Mouse (Mus musculus) limb, embryonic 15.5 days (tissue): ENCODE measurements around the gene Mrc1. TPM values are rescaled to one million over a fixed set of nuclear protein-coding genes. Genes with fewer than 3 reads are reported as not detected.

ENCODE experiments used
- ATAC-seq: fragments of 200-750 bp; cut with Nextera tagmentation; 2 replicates; pipeline ENCODE4 v1.8.0; 2017; ENCODE audit warnings: low read depth, moderate TSS enrichment; ENCODE audit not compliant: insufficient number of reproducible peaks, low FRiP score, low TSS enrichment
- H3K27ac ChIP-seq: fragments of 300-500 bp; sonication (generic); 2 replicates; pipeline ENCODE4 v1.5.1; 2015; ENCODE audit warnings: moderate library complexity, mild to moderate bottlenecking, inconsistent platforms
- H3K27me3 ChIP-seq: fragments of 300-500 bp; sonication (generic); 2 replicates; pipeline ENCODE4 v1.6.1; 2015; ENCODE audit warnings: inconsistent platforms
- H3K36me3 ChIP-seq: fragments of 300-500 bp; sonication (generic); 2 replicates; pipeline ENCODE4 v1.6.1; 2015; ENCODE audit warnings: inconsistent platforms
- H3K4me1 ChIP-seq: fragments of 300-500 bp; sonication (generic); 2 replicates; pipeline ENCODE4 v1.6.1; 2015; ENCODE audit warnings: inconsistent platforms
- H3K4me2 ChIP-seq: fragments of 300-500 bp; sonication (generic); 2 replicates; pipeline ENCODE4 v1.6.1; 2015; ENCODE audit warnings: mild to moderate bottlenecking, inconsistent platforms
- H3K4me3 ChIP-seq: fragments of 300-500 bp; sonication (generic); 2 replicates; pipeline ENCODE4 v1.5.1; 2015; ENCODE audit warnings: mild to moderate bottlenecking, inconsistent platforms
- H3K9ac ChIP-seq: fragments of 300-500 bp; sonication (generic); 2 replicates; pipeline ENCODE4 v1.6.1; 2015; ENCODE audit warnings: inconsistent platforms
- H3K9me3 ChIP-seq: fragments of 300-500 bp; sonication (generic); 2 replicates; pipeline ENCODE4 v1.6.1; 2016; ENCODE audit warnings: inconsistent platforms
- WGBS: fragments of 180-500 bp; shearing (Covaris S2); methylation state at CpG from one replicate; pipeline ENCODE4 v1.1.7; 2015; 5-methylcytosine and 5-hydroxymethylcytosine counted together
- polyA plus RNA-seq: library from polyadenylated mRNA; unstranded; fragments of >200 nt; fragmentation: Nextera tagmentation; extraction: Ambion mirVana; gene quantifications from 2 replicates; pipeline ENCODE4 v1.2.1, GENCODE M21; 2015

Gene Mrc1
- polyA plus RNA-seq, 1 experiment from 2014 or later: 13.0 TPM

- WGBS: 75% methylated on average over 3 of the region's 3 CpGs
- no peaks in the 10 kb centered on the region for H3K4me1 ChIP-seq
- no peak overlapping the region for H3K4me2 ChIP-seq
- ATAC-seq: no peak
- H3K27me3 ChIP-seq: no peaks in the 10 kb centered on the region
- no peak overlapping the region for H3K9ac ChIP-seq
- H3K9me3 ChIP-seq: no peaks in the 10 kb centered on the region
- no peaks in the 10 kb centered on the region for H3K36me3 ChIP-seq
- no peak overlapping the region for H3K4me3 ChIP-seq
- no peak overlapping the region for H3K27ac ChIP-seq
Observed at GRCm38 (mm10) chr2:14216653-14217052, 12.5 kb upstream of the Mrc1 start.

GRCm38 (mm10) chr2:14218126-14218525 is 11.1 kb upstream of the Mrc1 start:
- Histone ChIP-seq H3K4me2 (no peak overlapping the region), H3K27me3 (no peaks in the 10 kb centered on the region), H3K4me1 (no peaks in the 10 kb centered on the region), H3K27ac (no peak overlapping the region), H3K36me3 (no peaks in the 10 kb centered on the region), H3K9ac (no peak overlapping the region), H3K4me3 (no peak overlapping the region), H3K9me3 (no peaks in the 10 kb centered on the region)
- ATAC-seq: no peak
- 75% methylated on average over 6 of the region's 6 CpGs for WGBS

- no peaks in the 10 kb centered on the region for H3K4me1 ChIP-seq
- WGBS: 76% methylated on average over 3 of the region's 4 CpGs
- no peaks in the 10 kb centered on the region for H3K9me3 ChIP-seq
- no peak overlapping the region for H3K9ac ChIP-seq
- no peaks in the 10 kb centered on the region for H3K36me3 ChIP-seq
- H3K4me3 ChIP-seq: no peak overlapping the region
- ATAC-seq: no peak
- H3K4me2 ChIP-seq: no peak overlapping the region
- no peaks in the 10 kb centered on the region for H3K27me3 ChIP-seq
- H3K27ac ChIP-seq: no peak overlapping the region
Observed at GRCm38 (mm10) chr2:14224387-14224786, 4.8 kb upstream of the Mrc1 start.

GRCm38 (mm10) chr2:14228495-14228894 is 697 bp upstream of the Mrc1 start:
- Histone ChIP-seq H3K4me2 (no peak overlapping the region), H3K9ac (no peak overlapping the region), H3K27me3 (no peaks in the 10 kb centered on the region), H3K4me1 (no peaks in the 10 kb centered on the region), H3K36me3 (no peaks in the 10 kb centered on the region), H3K9me3 (no peaks in the 10 kb centered on the region), H3K4me3 (no peak overlapping the region), H3K27ac (no peak overlapping the region)
- 70% methylated on average over 6 of the region's 6 CpGs for WGBS
- no peak for ATAC-seq

- H3K4me2 ChIP-seq: no peak overlapping the region
- H3K9ac ChIP-seq: no peak overlapping the region
- H3K36me3 ChIP-seq: no peaks in the 10 kb centered on the region
- 93% methylated on average over 14 of the region's 14 CpGs for WGBS
- no peaks in the 10 kb centered on the region for H3K27me3 ChIP-seq
- no peak for ATAC-seq
- H3K9me3 ChIP-seq: no peaks in the 10 kb centered on the region
- H3K27ac ChIP-seq: no peak overlapping the region
- no peaks in the 10 kb centered on the region for H3K4me1 ChIP-seq
- no peak overlapping the region for H3K4me3 ChIP-seq
Observed at GRCm38 (mm10) chr2:14229979-14230378, 787 bp downstream of the Mrc1 start.

- H3K4me2 ChIP-seq: no peak overlapping the region
- H3K27ac ChIP-seq: no peak overlapping the region
- ATAC-seq: no peak
- no peaks in the 10 kb centered on the region for H3K36me3 ChIP-seq
- no peak overlapping the region for H3K9ac ChIP-seq
- peaks cover 5% of the 10 kb centered on the region for H3K4me1 ChIP-seq
- H3K4me3 ChIP-seq: no peak overlapping the region
- 79% methylated on average over 1 of the region's 1 CpGs for WGBS
- no peaks in the 10 kb centered on the region for H3K9me3 ChIP-seq
- no peaks in the 10 kb centered on the region for H3K27me3 ChIP-seq
Observed at GRCm38 (mm10) chr2:14232897-14233296, 3.7 kb downstream of the Mrc1 start.

GRCm38 (mm10) chr2:14233983-14234382 is 4.8 kb downstream of the Mrc1 start:
- WGBS: 79% methylated on average over 2 of the region's 2 CpGs
- no peak overlapping the region for H3K4me3 ChIP-seq
- H3K4me2 ChIP-seq: no peak overlapping the region
- no peak for ATAC-seq
- peaks cover 5% of the 10 kb centered on the region for H3K4me1 ChIP-seq
- no peak overlapping the region for H3K9ac ChIP-seq
- H3K36me3 ChIP-seq: no peaks in the 10 kb centered on the region
- no peak overlapping the region for H3K27ac ChIP-seq
- H3K27me3 ChIP-seq: no peaks in the 10 kb centered on the region
- H3K9me3 ChIP-seq: no peaks in the 10 kb centered on the region

- ATAC-seq: no peak
- no peak overlapping the region for H3K4me3 ChIP-seq
- no peak overlapping the region for H3K27ac ChIP-seq
- H3K9ac ChIP-seq: no peak overlapping the region
- peaks cover 5% of the 10 kb centered on the region for H3K4me1 ChIP-seq
- H3K4me2 ChIP-seq: no peak overlapping the region
- H3K36me3 ChIP-seq: no peaks in the 10 kb centered on the region
- no peaks in the 10 kb centered on the region for H3K27me3 ChIP-seq
- 85% methylated on average over 5 of the region's 5 CpGs for WGBS
- no peaks in the 10 kb centered on the region for H3K9me3 ChIP-seq
Observed at GRCm38 (mm10) chr2:14235319-14235718, 6.1 kb downstream of the Mrc1 start.

GRCm38 (mm10) chr2:14236920-14237319 is 7.7 kb downstream of the Mrc1 start:
- 88% methylated on average over 4 of the region's 4 CpGs for WGBS
- Histone ChIP-seq H3K9me3 (no peaks in the 10 kb centered on the region), H3K4me2 (no peak overlapping the region), H3K27ac (no peak overlapping the region), H3K9ac (no peak overlapping the region), H3K4me3 (no peak overlapping the region), H3K27me3 (no peaks in the 10 kb centered on the region), H3K36me3 (no peaks in the 10 kb centered on the region), H3K4me1 (peaks cover 5% of the 10 kb centered on the region)
- ATAC-seq: no peak

- H3K27ac ChIP-seq: no peak overlapping the region
- 19% methylated on average over 4 of the region's 4 CpGs for WGBS
- no peak overlapping the region for H3K4me3 ChIP-seq
- H3K9me3 ChIP-seq: no peaks in the 10 kb centered on the region
- ATAC-seq: no peak
- no peaks in the 10 kb centered on the region for H3K27me3 ChIP-seq
- H3K4me1 ChIP-seq: peaks cover 5% of the 10 kb centered on the region
- no peak overlapping the region for H3K4me2 ChIP-seq
- H3K36me3 ChIP-seq: no peaks in the 10 kb centered on the region
- no peak overlapping the region for H3K9ac ChIP-seq
Observed at GRCm38 (mm10) chr2:14237723-14238122, 8.5 kb downstream of the Mrc1 start.

GRCm38 (mm10) chr2:14239151-14239550 is 10.0 kb downstream of the Mrc1 start:
- Histone ChIP-seq H3K36me3 (no peaks in the 10 kb centered on the region), H3K4me3 (no peak overlapping the region), H3K4me1 (peaks cover 5% of the 10 kb centered on the region), H3K27ac (no peak overlapping the region), H3K4me2 (no peak overlapping the region), H3K9me3 (no peaks in the 10 kb centered on the region), H3K27me3 (no peaks in the 10 kb centered on the region), H3K9ac (no peak overlapping the region)
- no peak for ATAC-seq
- 84% methylated on average over 5 of the region's 5 CpGs for WGBS

GRCm38 (mm10) chr2:14244157-14244556 is 15.0 kb downstream of the Mrc1 start:
- no peaks in the 10 kb centered on the region for H3K9me3 ChIP-seq
- H3K4me3 ChIP-seq: no peak overlapping the region
- no peak overlapping the region for H3K27ac ChIP-seq
- H3K36me3 ChIP-seq: no peaks in the 10 kb centered on the region
- H3K9ac ChIP-seq: no peak overlapping the region
- ATAC-seq: no peak
- no peak overlapping the region for H3K4me2 ChIP-seq
- 89% methylated on average over 5 of the region's 5 CpGs for WGBS
- H3K4me1 ChIP-seq: no peaks in the 10 kb centered on the region
- H3K27me3 ChIP-seq: no peaks in the 10 kb centered on the region

- no peaks in the 10 kb centered on the region for H3K4me1 ChIP-seq
- H3K27me3 ChIP-seq: no peaks in the 10 kb centered on the region
- no peak overlapping the region for H3K27ac ChIP-seq
- no peak for ATAC-seq
- no peak overlapping the region for H3K4me2 ChIP-seq
- no peaks in the 10 kb centered on the region for H3K36me3 ChIP-seq
- no peaks in the 10 kb centered on the region for H3K9me3 ChIP-seq
- no peak overlapping the region for H3K4me3 ChIP-seq
- H3K9ac ChIP-seq: no peak overlapping the region
- 68% methylated on average over 2 of the region's 2 CpGs for WGBS
Observed at GRCm38 (mm10) chr2:14244668-14245067, 15.5 kb downstream of the Mrc1 start.
